Mouse (Mus musculus) activated CD4-positive, CD25-positive, alpha-beta regulatory T cell, adult 4 months (primary cell): ENCODE results near the gene Htra1. TPM values are rescaled to one million over a fixed set of nuclear protein-coding genes. Genes with fewer than 3 reads are reported as not detected.

Source experiments
- ATAC-seq: one replicate; pipeline ENCODE4 v1.8.0; 2017
- polyA plus RNA-seq, 2 experiments: library from polyadenylated mRNA; unstranded; fragments of 100-300 nt; shearing (Covaris generic); gene quantifications; one replicate each; pipeline ENCODE4 v1.2.1; 2017

The Htra1 gene
- polyA plus RNA-seq, 2 experiments from 2014 or later: 0.21 TPM; not detected in 1

DNA sequence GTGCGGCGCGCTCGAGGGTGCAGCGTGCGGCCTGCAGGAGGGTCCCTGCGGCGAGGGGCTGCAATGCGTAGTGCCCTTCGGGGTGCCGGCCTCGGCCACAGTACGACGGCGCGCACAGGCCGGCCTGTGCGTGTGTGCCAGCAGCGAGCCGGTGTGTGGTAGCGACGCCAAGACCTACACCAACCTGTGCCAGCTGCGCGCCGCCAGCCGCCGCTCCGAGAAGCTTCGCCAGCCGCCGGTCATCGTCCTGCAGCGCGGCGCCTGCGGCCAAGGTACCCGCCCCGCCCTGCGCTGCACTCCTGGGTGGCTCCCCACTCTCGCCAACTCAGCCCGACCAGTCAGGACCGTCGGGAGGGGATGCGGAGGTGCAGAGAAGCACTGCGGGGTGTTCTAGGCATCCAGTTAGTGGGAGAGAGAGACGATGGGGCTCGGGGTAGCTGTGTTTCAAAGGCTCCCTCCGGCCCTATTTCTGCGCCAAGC is 601 bp downstream of the Htra1 start:
- ATAC-seq: no peak

DNA sequence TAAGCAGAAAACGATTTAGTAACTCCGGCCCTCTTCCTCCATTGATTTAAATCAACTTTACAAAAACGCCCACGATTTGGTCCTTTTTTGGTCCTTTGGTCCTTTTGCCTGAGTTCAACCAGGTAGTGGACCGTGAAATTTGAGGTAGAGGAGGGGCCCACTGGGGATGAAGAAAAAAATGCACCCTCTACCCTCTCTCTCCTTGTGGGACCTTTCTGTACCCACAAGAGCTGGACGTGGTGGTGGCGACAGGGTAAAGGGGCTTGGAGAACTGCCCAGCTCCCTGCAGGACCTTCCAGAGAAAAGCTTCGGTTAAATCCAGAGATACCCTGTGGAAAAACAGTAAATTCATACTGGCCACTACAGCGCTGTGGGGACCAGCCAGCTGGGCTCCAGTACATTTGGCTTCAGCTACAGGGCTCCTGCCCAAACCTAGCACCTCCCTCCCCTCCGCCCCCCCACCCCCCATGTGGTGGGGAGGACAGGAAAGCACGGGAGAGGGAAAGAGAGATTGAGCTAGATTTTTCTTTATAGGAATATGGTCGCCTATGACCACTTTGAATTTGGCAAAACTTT is 1.4 kb downstream of the Htra1 start:
- ATAC-seq: no peak

DNA sequence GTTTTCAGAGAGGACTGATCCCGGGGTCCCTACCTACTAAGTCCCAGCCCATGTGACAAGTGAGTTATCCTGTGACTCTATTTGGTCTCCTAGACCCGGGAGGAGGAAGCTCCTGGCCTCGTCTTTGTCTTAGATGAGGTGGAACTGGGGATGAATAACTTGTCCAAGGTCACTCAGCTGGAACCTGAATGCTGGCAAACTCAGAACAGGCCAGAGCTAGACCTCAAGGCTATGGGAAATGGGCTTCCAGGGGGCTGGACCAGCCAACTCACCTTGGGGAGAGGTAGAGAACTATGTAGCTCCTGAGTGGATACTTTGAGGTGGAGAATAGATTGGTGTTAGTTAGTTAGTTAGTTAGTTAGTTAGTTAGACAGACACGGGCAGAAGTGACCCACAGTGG is 2.1 kb downstream of the Htra1 start:
- no peak for ATAC-seq

DNA sequence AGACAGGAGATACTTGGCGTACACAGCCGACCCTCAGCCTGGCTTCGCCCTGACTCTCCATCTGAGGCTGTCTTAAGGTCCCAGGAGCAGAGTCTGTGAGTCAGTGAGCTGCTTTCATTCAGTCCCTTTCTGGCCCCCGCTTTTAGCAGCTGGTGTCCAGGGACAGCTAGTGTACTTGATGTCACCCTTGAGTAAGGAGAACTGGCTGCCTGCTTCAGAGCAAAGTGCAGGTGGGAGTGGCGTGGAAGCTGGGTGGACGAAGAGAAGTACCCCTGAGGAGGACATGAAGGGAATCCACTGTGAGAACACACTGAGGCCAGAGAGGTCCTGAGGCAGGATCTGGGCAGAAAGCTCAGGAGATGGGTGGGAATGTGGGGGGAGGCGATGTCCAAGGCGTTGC is 3.0 kb downstream of the Htra1 start:
- no peak for ATAC-seq

DNA sequence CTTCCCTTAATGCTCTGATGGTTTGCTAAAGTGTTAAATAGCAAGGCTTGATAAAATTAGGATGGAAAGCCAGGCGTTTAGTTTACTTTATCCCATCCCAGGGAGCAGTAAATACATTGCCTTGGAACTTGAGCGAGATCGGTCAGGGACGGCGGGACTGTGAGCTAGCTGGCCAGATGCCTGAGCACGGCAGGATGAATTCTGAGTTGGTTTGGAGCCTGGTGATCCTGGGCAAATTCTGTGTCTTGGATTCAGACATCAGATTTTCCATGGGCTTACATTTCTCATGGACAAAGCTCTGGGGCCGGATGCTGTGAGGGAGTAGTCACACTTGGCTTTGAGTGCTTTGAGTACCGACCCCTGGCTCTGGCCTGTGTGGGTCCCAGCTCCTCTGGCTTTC is 4.8 kb downstream of the Htra1 start:
- no peak for ATAC-seq

DNA sequence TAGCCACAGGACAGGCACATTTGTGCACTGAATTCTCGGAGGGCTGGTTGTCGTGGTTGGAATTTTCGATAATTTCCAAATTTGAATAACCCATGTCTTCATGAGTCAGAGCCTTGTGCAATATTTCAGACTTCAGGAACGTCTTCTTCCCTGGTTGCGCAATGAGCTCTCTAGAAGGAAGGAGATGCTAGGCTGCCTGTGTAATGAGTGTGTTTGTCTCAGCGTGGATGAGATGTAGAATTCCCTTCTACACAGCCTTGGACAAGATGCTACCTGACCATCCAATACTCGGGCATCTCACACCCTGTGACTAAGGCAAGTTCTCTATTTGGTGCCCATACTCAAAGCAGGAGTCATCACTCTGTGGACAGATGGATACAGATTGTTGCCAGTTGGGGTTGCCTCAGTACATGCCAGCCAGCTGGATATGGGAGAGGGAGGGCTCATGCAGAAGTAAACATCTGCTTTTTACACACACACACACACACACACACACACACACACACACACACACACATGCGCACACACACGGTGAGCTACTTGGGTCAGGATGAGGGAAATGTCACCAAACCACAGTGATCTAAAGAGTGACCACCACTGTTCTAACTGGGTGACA is 7.5 kb downstream of the Htra1 start:
- no peak for ATAC-seq

DNA sequence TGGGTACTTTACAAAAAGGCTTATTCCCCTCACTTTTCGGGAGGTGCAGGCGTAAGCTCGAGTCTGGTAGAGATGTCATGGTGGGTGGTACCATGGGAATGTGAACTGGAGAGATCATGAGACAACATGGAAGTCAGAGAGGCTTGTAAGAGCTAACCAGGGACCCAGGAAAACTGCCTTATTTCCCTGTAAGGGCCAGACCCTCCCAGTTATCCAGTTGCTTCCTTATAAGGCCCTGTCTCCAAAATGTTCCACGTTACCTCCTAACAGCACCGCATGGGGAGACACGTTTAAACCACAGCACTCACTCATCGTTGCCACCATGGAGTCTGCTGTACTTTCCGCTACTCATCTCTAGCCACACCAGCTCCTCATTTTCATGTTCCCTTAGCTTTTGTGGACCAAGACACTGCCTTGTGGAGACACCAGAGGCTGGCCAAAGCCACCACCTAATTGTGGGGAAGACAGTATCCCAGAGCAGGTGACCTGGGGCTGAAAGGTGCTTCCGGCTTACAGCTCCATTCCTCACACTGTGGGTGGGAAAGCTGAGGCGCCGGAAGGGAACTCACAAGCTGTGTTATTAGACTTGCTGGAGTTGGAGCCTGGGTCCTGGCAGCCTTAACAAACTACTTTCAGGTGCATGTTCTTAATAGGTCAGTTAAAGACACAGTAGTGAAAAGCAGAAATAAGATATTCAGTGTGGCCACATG is 9.0 kb downstream of the Htra1 start:
- no peak for ATAC-seq

DNA sequence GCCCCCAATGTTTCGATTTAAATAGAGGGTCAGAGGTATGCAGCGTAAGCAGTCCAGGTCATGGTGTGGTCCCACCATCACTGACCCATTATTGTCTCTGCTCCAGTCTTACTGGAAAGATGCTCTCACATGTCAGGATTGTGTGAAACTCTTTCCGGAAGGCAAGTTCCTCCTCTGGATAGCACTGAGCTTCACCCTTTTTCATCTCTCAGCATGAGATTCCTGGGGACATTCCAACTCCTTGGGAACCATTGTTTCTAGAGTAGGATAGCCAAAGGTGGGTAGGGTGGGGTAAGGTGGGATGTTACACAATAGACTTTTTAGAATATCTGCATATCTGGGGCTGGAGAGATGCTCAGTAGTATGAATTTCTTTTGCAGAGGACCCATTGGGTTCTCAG is 9.8 kb downstream of the Htra1 start:
- no peak for ATAC-seq

DNA sequence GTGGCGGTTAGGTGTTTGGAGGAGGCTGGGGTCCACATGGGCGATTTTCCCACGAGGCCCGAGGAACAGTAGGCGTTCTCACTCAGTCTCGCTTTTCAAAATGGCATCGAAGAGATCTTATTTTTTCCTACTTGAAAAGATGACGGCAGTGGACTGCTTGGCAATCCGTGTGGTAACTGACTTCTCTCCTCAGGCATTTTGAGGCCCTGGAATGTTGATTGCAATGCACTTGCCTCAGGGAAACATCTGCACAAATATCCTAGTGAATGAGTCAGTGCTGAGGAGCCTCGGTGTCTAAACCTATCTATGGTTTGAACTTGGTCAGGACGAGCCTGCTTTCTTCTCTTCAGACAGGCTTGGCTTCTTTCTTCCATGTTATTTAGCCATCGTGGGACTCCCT is 10.4 kb downstream of the Htra1 start:
- ATAC-seq: no peak

DNA sequence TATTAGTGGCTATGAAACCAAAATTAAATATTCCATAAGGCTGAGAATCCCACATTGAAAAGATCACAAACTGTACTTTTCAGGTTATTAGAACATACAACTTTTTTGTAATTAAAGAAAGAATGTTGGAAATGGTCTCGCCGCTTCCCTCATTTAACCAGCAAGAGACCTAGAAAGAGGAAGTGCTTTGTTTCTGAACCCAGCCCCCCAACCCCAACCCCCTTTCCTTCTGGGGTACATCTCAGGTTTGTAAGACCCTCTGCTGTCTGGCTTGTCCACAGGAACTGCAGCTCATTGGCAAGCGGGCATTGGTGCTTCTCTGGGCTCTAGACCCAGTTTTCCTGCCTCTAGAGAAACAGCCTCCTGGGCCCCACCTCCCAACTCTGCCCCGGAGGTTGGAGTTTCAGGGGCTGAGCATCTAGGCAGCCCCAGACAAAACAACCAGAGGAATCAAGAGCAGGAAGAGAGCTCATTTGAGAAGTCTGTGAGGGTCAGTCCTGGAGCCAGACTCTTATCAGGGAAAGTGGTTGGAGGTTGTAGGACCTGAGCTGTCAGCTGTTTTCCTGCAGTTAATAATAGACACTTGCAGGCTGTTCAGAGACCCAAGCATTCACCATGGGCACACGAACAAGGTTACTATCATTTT is 12.8 kb downstream of the Htra1 start:
- no peak for ATAC-seq

DNA sequence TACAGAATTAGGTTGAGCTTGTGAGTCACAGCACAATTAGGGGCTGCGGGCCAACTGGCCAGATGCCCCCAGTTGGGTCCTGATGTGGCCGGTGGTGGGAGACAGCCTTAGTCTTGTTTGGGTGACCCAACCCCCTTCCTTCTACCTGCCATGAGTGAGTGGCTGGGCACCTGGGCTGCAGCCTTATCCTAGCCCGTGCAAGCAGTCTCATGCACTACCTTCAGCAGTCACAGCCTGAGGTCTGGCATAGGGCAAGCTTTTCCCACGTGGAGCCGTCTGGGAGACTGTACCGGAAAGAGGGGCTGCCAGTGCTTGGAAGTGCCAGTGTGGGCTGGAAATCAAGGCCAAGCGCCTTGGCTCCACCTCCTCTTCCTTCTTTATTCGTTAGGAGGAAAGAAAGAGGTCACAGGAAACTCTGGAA is 13.4 kb downstream of the Htra1 start:
- no peak for ATAC-seq

DNA sequence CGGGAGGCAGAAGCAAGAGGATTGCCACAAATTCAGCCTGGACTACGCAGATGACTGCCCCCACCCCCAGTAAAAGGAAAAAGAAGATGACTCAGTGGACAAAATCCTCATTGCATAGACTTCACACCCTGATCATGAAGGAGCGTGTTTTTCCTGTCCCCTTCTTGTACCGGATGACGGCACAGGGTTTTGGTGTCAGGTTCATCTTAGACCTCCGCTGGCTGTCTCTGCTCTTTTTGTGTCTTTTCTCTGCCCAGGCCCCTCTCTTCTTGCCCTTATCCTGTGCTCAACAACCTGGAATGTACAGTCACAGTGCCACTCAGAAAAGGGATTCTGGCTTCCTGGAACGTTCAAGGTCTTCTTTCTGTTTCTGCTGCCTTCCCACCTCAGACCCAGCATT is 14.6 kb downstream of the Htra1 start:
- no peak for ATAC-seq

DNA sequence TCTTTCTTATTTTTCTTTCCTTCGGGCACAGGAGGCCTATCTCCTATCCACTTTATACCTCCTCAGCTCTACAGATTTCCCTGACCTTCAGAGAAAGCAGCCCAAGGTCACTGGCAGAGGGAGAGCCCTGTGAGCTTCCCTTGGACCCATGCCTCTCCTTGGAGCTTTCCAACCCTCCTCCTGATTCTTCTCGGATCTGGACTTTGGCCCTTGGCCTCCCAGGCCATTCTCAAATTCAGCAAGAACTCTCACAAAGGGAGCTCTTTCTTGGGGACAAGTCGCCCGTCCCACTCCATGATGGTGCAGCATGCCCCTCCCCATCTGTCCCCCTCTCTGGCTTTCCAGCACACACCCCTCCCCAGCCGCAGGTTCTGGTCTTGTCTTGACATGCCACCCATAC is 15.1 kb downstream of the Htra1 start:
- no peak for ATAC-seq

DNA sequence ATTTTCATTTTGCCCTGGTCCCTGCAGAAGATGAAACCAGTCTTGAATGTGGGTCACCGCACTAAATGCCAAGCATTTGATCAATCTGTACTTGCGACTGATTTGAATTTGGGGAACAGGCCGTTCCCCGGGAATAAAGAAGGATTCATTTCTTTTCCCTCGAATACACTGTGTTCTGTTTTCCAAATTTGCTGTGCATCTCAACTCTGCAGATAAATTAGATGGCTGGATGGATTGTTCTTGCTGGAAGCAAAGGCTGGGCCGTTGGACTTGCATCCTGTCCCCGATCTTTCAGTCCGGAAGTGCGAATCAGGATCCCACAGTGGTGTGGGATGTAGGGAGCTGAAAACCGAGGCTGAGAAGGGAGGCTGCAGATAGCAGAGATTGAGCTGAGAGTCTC is 17.5 kb downstream of the Htra1 start:
- ATAC-seq: no peak

DNA sequence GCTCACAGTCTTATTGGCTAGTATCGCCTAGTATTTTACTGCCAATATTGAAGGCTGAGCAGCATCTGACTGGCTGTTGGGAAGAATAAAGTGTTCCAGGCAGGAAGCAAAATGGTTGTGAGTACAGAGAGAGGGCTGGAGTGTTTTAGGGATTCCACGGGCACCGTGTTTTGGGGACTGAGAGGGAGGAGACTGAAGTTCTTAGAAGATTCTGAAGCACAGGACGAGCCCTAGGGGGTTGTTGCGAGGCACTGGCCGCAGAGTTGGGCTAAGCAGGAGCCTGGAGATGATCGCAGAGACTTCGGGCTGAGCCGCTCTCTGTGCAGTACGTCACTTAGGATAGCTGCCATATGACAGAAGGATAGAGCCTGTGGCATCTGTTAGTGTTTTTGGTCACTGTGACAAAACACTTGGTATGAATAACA is 18.3 kb downstream of the Htra1 start:
- no peak for ATAC-seq

DNA sequence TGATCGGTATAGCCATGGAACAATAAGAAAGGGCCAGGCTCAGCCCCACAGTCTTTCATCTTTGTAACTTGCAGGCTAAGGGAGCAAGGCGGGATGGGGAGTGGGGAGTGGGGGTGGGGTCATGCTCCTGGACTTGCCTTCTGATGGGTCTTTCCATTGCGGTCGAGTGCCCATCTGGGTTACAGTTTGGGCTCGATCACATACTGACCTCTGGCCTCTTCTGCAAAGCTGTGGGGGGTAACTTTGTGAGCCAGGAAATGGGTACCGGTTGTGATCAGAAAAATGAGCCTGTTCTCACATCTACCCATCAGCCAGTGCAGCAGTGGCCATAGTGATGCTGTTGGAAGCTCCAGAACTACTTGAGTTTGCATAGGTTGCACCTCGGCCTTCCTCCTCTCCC is 22.6 kb downstream of the Htra1 start:
- ATAC-seq: no peak

DNA sequence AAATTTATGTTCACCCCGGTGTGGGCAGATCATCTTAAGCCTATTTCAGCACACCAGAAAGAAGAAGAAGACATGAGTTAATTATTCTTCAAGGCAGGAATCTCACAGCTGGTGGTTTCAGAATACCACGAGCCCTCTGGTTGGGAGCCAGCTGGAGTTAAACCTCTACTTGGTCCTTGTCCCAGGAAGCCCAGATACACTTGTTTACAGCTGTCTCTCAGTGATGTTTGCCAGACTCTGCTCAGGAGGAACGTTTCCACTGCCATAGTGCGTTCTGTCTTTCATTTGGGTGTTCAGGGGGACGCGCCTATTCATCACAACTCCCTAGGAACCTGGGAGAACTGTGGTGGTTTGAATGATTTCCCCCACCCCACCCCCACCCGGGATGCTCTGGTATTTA is 24.0 kb downstream of the Htra1 start:
- ATAC-seq: no peak

DNA sequence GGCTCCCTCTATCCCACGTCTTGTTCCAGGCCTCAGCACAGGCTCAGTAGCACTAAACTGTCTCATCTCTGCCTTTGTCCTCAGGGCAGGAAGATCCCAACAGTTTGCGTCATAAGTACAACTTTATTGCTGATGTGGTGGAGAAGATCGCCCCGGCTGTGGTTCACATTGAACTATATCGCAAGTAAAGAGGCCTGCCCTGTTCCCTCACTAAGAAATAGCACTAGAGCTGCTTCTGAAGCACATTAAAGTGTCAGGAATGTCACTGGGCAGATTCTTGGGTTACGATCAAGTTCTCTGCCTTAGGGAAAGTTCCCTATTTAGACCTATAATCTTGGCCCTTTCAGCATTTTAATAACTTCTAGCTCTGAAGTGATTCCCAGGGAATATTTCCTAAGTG is 25.5 kb downstream of the Htra1 start:
- no peak for ATAC-seq

DNA sequence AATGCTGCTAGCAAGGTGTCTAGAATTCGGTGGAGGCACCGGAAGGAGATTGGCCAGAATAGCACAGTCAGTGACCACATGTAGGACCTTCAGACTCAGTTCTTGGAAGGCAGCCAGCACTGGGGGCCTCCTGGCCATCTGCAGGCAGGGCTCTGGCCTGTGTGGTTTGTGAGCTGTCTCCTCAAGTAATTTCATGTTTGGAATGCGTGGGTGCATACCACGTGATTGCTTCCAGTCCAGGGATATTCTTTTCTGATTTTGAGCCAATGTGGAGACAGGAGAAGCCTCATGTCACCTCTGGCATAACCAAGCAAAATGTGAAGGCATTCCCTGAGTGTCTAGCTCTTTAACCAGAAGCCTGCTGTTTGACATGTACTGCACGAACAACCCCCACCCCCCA is 28.8 kb downstream of the Htra1 start:
- ATAC-seq: no peak

DNA sequence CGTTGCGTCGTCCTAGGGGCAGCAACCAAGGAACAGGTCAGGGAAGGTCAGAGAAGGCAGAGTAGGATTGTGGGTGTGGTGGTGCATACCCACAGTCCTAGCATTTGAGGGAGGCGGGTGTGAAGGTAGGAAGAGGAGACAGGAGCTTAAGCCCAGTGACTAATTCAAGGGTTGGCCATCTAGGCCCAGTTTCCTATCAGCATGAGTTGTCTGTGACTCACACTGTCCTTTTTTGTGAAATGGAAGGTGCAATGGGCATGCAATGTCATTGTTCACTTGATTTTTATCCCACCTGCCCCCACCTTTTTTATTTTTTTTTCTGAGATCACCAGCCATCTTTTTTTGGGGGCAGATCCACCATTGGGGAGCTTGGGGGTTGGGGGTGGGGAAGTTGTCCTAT is 29.5 kb downstream of the Htra1 start:
- no peak for ATAC-seq

DNA sequence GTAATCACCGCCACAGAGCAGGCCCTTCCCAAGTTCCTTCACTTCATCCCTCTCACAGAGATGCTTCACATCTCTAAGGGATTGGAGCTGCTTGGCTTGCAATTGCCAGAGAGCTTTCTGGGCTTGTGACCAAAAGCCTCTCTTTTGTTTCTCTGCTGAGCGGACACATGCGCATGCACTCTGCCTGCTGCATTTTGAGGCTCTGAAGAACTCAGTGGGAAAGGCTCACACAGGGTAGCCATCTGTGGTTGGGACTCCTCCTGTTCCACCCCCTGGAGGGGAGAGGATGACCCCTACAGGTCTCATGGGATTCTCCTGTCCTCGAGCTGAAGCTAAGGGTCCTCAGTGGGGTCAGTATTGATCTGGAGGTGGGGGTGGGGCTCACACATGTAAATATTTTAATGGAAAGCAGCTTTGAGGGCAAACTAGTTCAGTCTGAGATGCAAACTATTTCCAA is 30.0 kb downstream of the Htra1 start:
- no peak for ATAC-seq

DNA sequence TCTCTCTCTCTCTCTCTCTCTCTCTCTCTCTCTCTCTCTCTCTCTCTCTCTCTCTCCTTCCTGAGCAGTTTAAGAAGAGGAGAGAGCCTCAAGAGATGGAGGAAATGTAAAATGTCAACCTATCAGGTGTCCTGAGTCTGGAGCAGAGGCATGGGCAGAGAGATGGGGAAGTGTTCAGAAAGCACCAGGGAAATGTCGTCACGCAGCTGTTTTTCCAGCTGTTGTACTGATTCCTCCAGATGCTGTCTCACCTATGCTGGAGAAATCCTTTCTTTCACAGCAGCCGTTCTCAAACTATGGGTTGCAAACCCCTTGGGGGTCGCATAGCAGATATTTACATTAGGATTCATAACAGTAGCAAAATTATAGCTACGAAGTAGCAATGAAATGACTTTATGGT is 30.5 kb downstream of the Htra1 start:
- ATAC-seq: no peak

DNA sequence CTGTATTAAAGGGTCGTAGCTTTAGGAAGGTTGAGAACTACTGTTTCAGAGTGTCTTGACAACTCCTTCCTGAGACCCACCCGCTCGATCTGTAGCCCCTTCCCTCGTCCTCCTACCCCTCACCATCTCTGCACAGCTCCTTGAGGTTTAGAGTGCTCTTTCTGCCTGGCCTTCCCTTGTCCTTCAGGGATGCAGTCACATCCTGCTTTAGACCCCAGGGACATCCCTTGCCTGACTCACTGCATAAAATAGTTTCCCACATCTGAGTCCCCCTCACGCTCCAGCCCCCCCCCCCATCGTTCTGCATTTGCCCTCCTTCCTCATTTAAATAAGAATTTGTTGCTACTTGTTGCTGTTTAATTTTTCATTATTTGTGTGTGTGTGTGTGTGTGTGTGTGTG is 31.0 kb downstream of the Htra1 start:
- no peak for ATAC-seq

DNA sequence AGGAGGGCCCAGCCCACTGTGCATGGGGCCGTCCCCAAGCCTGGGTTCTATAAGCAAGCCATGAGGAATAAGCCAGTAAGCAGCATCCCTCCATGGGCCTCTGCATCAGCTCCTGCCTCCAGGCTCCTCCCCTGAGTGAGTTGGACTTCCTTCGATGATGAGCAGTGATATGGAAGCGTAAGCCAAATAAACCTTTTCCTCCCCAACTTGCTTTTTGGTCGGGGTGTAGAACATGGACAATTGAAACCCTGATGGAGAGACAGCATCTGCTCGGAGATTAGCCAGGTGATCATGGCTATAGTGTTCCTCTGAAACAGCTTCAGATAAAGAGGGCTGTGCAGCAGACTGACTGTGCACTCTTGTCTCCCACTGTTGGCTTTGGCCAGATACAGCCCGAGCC is 32.0 kb downstream of the Htra1 start:
- no peak for ATAC-seq
